Mouse (Mus musculus): ENCODE measurements at regions not wholly inside any gene's neighbourhood (a gene's known extent, or its start where the extent isn't known, plus 50 kb on each side); places are given as distances from the start of the nearest gene placed in this dataset.

DNA sequence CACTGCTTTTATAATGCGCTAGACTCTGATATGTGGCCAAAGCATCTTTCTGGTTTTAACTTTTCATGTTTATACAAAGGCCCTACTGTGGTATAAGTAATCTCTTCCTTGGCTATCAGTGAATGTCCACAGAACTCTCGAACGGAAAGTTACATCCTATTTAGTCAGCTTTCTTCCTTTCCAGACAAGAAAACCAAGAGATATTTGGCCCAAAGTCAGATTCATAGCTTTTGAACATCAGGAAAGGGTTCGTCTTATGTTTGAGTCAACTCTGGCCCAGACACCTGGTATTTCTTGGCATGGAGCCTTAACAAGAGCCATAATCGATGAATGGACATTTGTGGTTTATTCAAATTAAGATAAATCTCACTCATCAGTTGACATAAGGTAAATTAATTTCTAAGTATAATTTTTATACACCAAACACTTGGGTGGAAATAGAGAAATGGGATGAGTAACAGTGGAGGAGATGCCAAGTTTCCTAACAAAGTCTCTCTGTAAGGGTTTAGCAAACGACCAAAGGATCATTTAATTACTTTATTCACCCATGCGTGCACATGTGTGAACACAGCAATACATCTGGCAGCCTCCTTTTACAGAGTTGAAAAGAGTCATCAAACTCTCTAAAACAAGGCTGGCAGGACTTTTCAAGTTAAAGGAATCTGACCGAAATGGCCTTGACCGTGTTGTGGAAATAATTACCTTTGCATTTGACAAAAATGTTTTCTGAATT, 287.2 kb upstream of the Rbms1 start:
- TF ChIP-seq CTCF (IDR thresholded peaks at IDR 0.05; ENCODE audit: low read depth, low read length) (no peak), POLR2A (IDR thresholded peaks at IDR 0.05; ENCODE audit: insufficient read depth, low read length) (no peak), EP300 (IDR thresholded peaks at IDR 0.05; ENCODE audit: insufficient read depth, low read depth, low read length) (no peak)

Data from ES-Bruce4 (cell line).